Mouse (Mus musculus): ENCODE data around the gene Hdac5.

DNA sequence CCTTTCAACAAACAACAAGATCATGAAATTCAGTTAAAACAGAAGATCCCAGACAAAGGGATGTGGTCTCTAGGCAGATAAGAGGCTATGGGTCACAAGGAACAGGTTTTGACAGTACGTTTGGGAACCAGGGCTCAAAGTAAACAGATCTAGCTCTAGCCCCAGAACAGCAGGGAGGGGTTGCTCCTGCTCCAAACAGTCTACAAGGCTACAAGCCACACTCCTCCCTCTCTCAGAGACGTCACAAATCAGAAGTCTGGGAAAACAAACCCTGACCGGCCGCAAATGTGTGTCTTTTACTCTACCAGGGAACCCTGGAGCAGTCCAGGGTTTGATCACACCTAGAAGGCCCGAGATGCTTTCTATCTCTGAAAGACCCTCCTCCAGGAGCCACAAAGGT, 19.0 kb downstream of the Hdac5 start:
- TF ChIP-seq CTCF (IDR thresholded peaks at IDR 0.05; ENCODE audit: low read depth, low read length) = no peak
- TF ChIP-seq POLR2A (IDR thresholded peaks at IDR 0.05; ENCODE audit: extremely low read depth, insufficient read depth, low read length) = no peak

Measured in liver, adult 2 months (tissue).